Mouse (Mus musculus) CH12.LX (cell line): ENCODE measurements around the gene Srsf5. TPM values are rescaled to one million over a fixed set of nuclear protein-coding genes. Genes with fewer than 3 reads are reported as not detected.

Source experiments
- DNase-seq: peaks from one replicate; pipeline ENCODE4 v3.0.0-alpha.2; 2013; ENCODE audit errors: extremely low read depth
- H3K27ac ChIP-seq: 2 replicates; pipeline ENCODE4 v1.5.1; 2012; ENCODE audit warnings: low read depth, mild to moderate bottlenecking, control low read depth, moderate library complexity; ENCODE audit not compliant: insufficient read depth
- H3K27me3 ChIP-seq: replicated peaks from 2 replicates; pipeline ENCODE3; 2012; ENCODE audit warnings: inconsistent platforms
- H3K36me3 ChIP-seq, 2 experiments: replicated peaks in 1 of 2; 2 replicates each; pipeline versions ENCODE3 to v1.6.1; 2012; ENCODE audit warnings: inconsistent platforms in 1 of 2, low read length in 1 of 2, mild to moderate bottlenecking in 1 of 2, mixed read lengths in 1 of 2, moderate library complexity in 1 of 2; ENCODE audit not compliant: control insufficient read depth in 1 of 2, insufficient read depth in 1 of 2
- H3K4me1 ChIP-seq, 2 experiments: 2 replicates each; pipeline ENCODE4 v1.6.1; 2012; ENCODE audit warnings: inconsistent platforms in 1 of 2, moderate library complexity in 1 of 2; ENCODE audit not compliant: insufficient read depth in 2 of 2, control insufficient read depth in 1 of 2
- H3K4me2 ChIP-seq: 2 replicates; pipeline ENCODE4 v1.6.1; 2012; ENCODE audit warnings: low read depth, mild to moderate bottlenecking, control low read depth; ENCODE audit not compliant: poor library complexity, insufficient read depth, severe bottlenecking
- H3K4me3 ChIP-seq, 3 experiments: fragments of 150-350 bp in 1 of 3; sonication (generic) in 1 of 3; replicated peaks in 1 of 3; 2 replicates each; pipeline versions ENCODE3 to v1.5.1; 2011 to 2012; ENCODE audit warnings: low read depth in 2 of 3, low read length in 2 of 3, mild to moderate bottlenecking in 2 of 3, moderate library complexity in 2 of 3, control low read depth in 1 of 3, improper control_type of control experiment in 1 of 3, inconsistent platforms in 1 of 3, mixed read lengths in 1 of 3; ENCODE audit not compliant: poor library complexity in 1 of 3
- H3K79me2 ChIP-seq: replicated peaks from 2 replicates; pipeline ENCODE4 v1.6.1; 2012; ENCODE audit warnings: mild to moderate bottlenecking, moderate library complexity; ENCODE audit not compliant: control insufficient read depth, poor library complexity, insufficient read depth, severe bottlenecking; ENCODE audit errors: extremely low read depth
- H3K9ac ChIP-seq: 2 replicates; pipeline ENCODE4 v1.6.1; 2012; ENCODE audit warnings: low read depth, mild to moderate bottlenecking, control low read depth, moderate library complexity; ENCODE audit not compliant: insufficient read depth
- H3K9me3 ChIP-seq: replicated peaks from 2 replicates; pipeline ENCODE3; 2012; ENCODE audit warnings: low read length, inconsistent platforms, mixed read lengths
- BHLHE40 ChIP-seq: IDR thresholded peaks from 2 replicates; pipeline ENCODE4 v1.6.1; 2011; ENCODE audit warnings: mild to moderate bottlenecking, low read depth, low read length, improper control_type of control experiment
- CHD2 ChIP-seq: IDR thresholded peaks from 2 replicates; pipeline ENCODE4 v1.6.1; 2011; ENCODE audit warnings: low read length, improper control_type of control experiment
- CTCF ChIP-seq, 2 experiments: IDR thresholded peaks in 1 of 2; conservative IDR thresholded peaks in 1 of 2; 2 replicates each; pipeline ENCODE4 v1.5.1; 2011 to 2012; ENCODE audit warnings: low read depth in 2 of 2, low read length in 2 of 2, improper control_type of control experiment in 1 of 2, inconsistent platforms in 1 of 2, mild to moderate bottlenecking in 1 of 2, moderate library complexity in 1 of 2
- EP300 ChIP-seq: IDR thresholded peaks from 2 replicates; pipeline ENCODE4 v1.6.1; 2011; ENCODE audit warnings: low read length, improper control_type of control experiment
- GABPA ChIP-seq: IDR thresholded peaks from 2 replicates; pipeline ENCODE4 v1.6.1; 2012; ENCODE audit warnings: low read depth, low read length, improper control_type of control experiment, inconsistent platforms; ENCODE audit not compliant: insufficient replicate concordance
- HCFC1 ChIP-seq: IDR thresholded peaks from 2 replicates; pipeline ENCODE4 v1.6.1; 2012; ENCODE audit warnings: low read depth, mild to moderate bottlenecking, inconsistent platforms, low read length, improper control_type of control experiment
- KAT2A ChIP-seq: IDR thresholded peaks from 2 replicates; pipeline ENCODE4 v1.6.1; 2012; ENCODE audit warnings: low read length, improper control_type of control experiment, inconsistent platforms; ENCODE audit not compliant: insufficient replicate concordance
- MAFK ChIP-seq: IDR thresholded peaks from 2 replicates; pipeline ENCODE4 v1.6.1; 2011; ENCODE audit warnings: low read length, improper control_type of control experiment; ENCODE audit not compliant: insufficient replicate concordance
- MAZ ChIP-seq: IDR thresholded peaks from 2 replicates; pipeline ENCODE4 v1.6.1; 2012; ENCODE audit warnings: low read depth, mild to moderate bottlenecking, inconsistent platforms, low read length, improper control_type of control experiment, moderate library complexity
- MEF2A ChIP-seq: IDR thresholded peaks from 2 replicates; pipeline ENCODE4 v1.6.1; 2014; ENCODE audit warnings: low read depth, mild to moderate bottlenecking, inconsistent platforms, low read length, improper control_type of control experiment, borderline replicate concordance
- MXI1 ChIP-seq: IDR thresholded peaks from 2 replicates; pipeline ENCODE4 v1.6.1; 2011; ENCODE audit warnings: mild to moderate bottlenecking, low read depth, low read length, improper control_type of control experiment
- PAX5 ChIP-seq: IDR thresholded peaks from 2 replicates; pipeline ENCODE4 v1.6.1; 2012; ENCODE audit warnings: low read length, inconsistent platforms, mixed read lengths
- POLR2AphosphoS2 ChIP-seq: IDR thresholded peaks from 2 replicates; pipeline ENCODE4 v1.6.1; 2011; ENCODE audit warnings: low read depth, low read length, improper control_type of control experiment
- RAD21 ChIP-seq: IDR thresholded peaks from 2 replicates; pipeline ENCODE4 v1.6.1; 2011; ENCODE audit warnings: low read depth, mild to moderate bottlenecking, low read length, improper control_type of control experiment, moderate library complexity
- RCOR1 ChIP-seq: conservative IDR thresholded peaks from 2 replicates; pipeline ENCODE4 v1.6.1; 2012; ENCODE audit warnings: low read depth, mild to moderate bottlenecking, inconsistent platforms, low read length, improper control_type of control experiment
- SIN3A ChIP-seq: IDR thresholded peaks from 2 replicates; pipeline ENCODE4 v1.6.1; 2012; ENCODE audit warnings: low read length, improper control_type of control experiment, inconsistent platforms
- TBP ChIP-seq: conservative IDR thresholded peaks from 2 replicates; pipeline ENCODE4 v1.6.1; 2011; ENCODE audit warnings: low read depth, low read length, improper control_type of control experiment
- TCF12 ChIP-seq: IDR thresholded peaks from 2 replicates; pipeline ENCODE4 v1.6.1; 2014; ENCODE audit warnings: low read depth, mild to moderate bottlenecking, inconsistent platforms, low read length, improper control_type of control experiment
- USF2 ChIP-seq: conservative IDR thresholded peaks from 2 replicates; pipeline ENCODE4 v1.6.1; 2011; ENCODE audit warnings: low read depth, low read length, improper control_type of control experiment
- ZC3H11A ChIP-seq: IDR thresholded peaks from 2 replicates; pipeline ENCODE4 v1.6.1; 2012; ENCODE audit warnings: low read depth, mild to moderate bottlenecking, inconsistent platforms, low read length, improper control_type of control experiment
- ZMIZ1 ChIP-seq: IDR thresholded peaks from 2 replicates; pipeline ENCODE4 v1.6.1; 2012; ENCODE audit warnings: low read depth, mild to moderate bottlenecking, inconsistent platforms, low read length, improper control_type of control experiment
- dilution Hi-C: fragments of 300-500 bp; cut with MboI; formaldehyde crosslinking; loops from 2 replicates; pipeline ENCODE4 v1.14.3; 2020; ENCODE audit warnings: low sequenced_read_pairs; ENCODE audit not compliant: extremely low pct_unique_long_range_greater_than_20kb, extremely low pct_ligation_motif_present
- in situ Hi-C: fragments of 300-500 bp; cut with MboI; formaldehyde crosslinking; loops from 3 replicates; pipeline ENCODE4 v1.14.3; 2019; ENCODE audit warnings: low sequenced_read_pairs, low pct_ligation_motif_present, low pct_unique_long_range_greater_than_20kb, mixed read lengths
- polyA plus RNA-seq: library from polyadenylated mRNA; unstranded; fragments of >175 nt; gene quantifications from 2 replicates; pipeline ENCODE4 v1.2.1, GENCODE M21; 2012; ENCODE audit warnings: low read depth; ENCODE audit not compliant: insufficient read length
- total RNA-seq, 2 experiments: library from RNA; depleted of rRNA; stranded (reverse); fragments of 300-350 nt in 1 of 2; fragments of >200 nt in 1 of 2; gene quantifications; 2 replicates each; pipeline ENCODE4 v1.2.3; 2012 to 2014

Gene Srsf5
- total and polyA plus RNA-seq, 3 experiments: 260 to 549 (median 459) TPM

DNA sequence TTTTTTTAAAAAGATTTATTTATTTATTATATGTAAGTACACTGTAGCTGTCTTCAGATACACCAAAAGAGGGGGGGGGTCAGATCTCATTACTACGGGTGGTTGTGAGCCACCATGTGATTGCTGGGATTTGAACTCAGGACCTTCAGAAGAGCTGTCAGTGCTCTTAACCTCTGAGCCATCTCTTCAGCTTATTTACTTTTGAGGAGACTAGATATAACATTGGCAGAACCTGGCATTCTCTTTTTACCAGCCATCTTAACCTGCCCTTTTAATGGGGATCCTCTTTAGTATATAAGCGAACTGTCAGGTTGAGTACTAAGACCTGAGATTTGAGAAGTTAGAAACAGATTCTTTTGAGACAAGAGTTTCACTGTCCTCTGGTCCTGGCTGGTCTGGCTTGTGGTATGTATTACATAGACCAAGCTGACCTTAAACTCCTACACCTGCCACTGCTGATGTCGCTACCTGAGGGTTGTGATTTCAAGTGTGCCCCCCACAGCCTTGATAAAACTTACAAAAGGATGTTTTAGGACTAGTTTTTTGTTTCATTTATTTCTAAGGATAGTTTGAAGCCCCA is 6.4 kb downstream of the Srsf5 start:
- H3K4me1 ChIP-seq: peaks cover 6 to 35% of the 10 kb centered on the region in 2 experiments; a peak in 3 of 4 replicates
- H3K27me3 ChIP-seq: no peaks in the 10 kb centered on the region
- no peak overlapping the region for H3K27ac ChIP-seq
- H3K79me2 ChIP-seq: peaks cover 50% of the 10 kb centered on the region
- no peak for DNase-seq
- peaks cover 72 to 86% of the 10 kb centered on the region in 2 experiments for H3K36me3 ChIP-seq
- no peak for TF ChIP-seq CHD2
- no peak for TF ChIP-seq SIN3A
- no peak for TF ChIP-seq MXI1
- no peak for TF ChIP-seq POLR2AphosphoS2
- TF ChIP-seq GABPA: no peak
- no peak for TF ChIP-seq KAT2A
- no peak for TF ChIP-seq EP300
- TF ChIP-seq RAD21: no peak
- no peak for TF ChIP-seq PAX5
- no peak for TF ChIP-seq BHLHE40
- no peak for TF ChIP-seq RCOR1
- TF ChIP-seq ZC3H11A: no peak
- TF ChIP-seq HCFC1: no peak
- no peak for TF ChIP-seq USF2
- no peak for TF ChIP-seq TBP
- no peak for TF ChIP-seq MEF2A
- TF ChIP-seq MAFK: no peak
- no peak for TF ChIP-seq ZMIZ1
- TF ChIP-seq CTCF (conservative IDR thresholded peaks at IDR 0.05 in 1 of 2, IDR thresholded peaks at IDR 0.05 in 1 of 2; ENCODE audit: low read depth in 2 of 2, low read length in 2 of 2): no peak
- in situ Hi-C loops (no loop called here), dilution Hi-C loops (no loop called here)
- H3K9ac ChIP-seq: no peak overlapping the region
- H3K4me2 ChIP-seq: no peak overlapping the region
- no peaks in the 10 kb centered on the region for H3K9me3 ChIP-seq
- H3K4me3 ChIP-seq: no peak overlapping the region

DNA sequence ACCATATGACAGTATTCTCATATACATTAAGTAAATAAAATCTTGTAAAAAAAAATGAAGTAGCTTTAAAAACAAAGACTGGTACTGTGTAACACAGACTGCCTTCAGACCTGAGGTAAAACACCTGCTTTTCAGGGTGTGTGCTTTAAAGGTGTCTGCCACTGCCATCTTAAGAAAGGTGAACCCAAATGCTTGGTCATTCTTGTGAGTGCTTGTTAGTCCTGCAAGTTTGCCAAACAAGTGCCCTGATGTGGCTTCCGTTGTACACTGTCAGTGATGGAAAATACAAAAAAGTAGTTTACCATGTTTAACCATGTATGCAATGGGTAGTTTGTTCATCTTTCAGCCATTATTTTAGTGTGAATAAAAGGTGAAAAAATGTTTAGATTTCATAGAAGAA is 7.2 kb downstream of the Srsf5 start:
- H3K27me3 ChIP-seq: no peaks in the 10 kb centered on the region
- H3K4me3 ChIP-seq: no peak overlapping the region
- no peak overlapping the region for H3K27ac ChIP-seq
- no peaks in the 10 kb centered on the region for H3K9me3 ChIP-seq
- in situ Hi-C loops: no loop called here
- H3K4me1 ChIP-seq: peaks cover 4 to 30% of the 10 kb centered on the region in 2 experiments; a peak in 3 of 4 replicates
- TF ChIP-seq RAD21: no peak
- TF ChIP-seq POLR2AphosphoS2: peak; percentile 80
- TF ChIP-seq MAZ: no peak
- no peak for TF ChIP-seq TCF12
- TF ChIP-seq, all 38 proteins: peak for 1
- dilution Hi-C loops: no loop called here
- Histone ChIP-seq H3K4me2 (no peak overlapping the region), H3K9ac (no peak overlapping the region), H3K36me3 (peaks cover 73 to 86% of the 10 kb centered on the region in 2 experiments), H3K79me2 (peaks cover 42% of the 10 kb centered on the region)
- no peak for DNase-seq
